Mouse (Mus musculus) liver, embryonic 14.5 days (tissue): ENCODE results near the gene Gng8.

Source experiments
- CTCF ChIP-seq: IDR thresholded peaks from 2 replicates; pipeline ENCODE4 v1.5.1; 2016; ENCODE audit warnings: antibody characterized with exemption, low read depth, control low read depth
- EP300 ChIP-seq: IDR thresholded peaks from 2 replicates; pipeline ENCODE4 v1.6.1; 2016; ENCODE audit warnings: antibody characterized with exemption, low read depth

GRCm38 (mm10) chr7:16920150-16920579 lies 28.6 kb downstream of the Gng8 start:
- TF ChIP-seq CTCF (no peak), EP300 (no peak)
